Mouse (Mus musculus): Measurements from ENCODE around the gene Scarb1.

- no peak for TF ChIP-seq POLR2A (IDR thresholded peaks at IDR 0.05; ENCODE audit: insufficient read depth, low read depth, low read length)
- TF ChIP-seq CTCF (IDR thresholded peaks at IDR 0.05; ENCODE audit: insufficient read depth, low read depth, low read length), result no peak
These were observed 11.9 kb upstream of the Scarb1 start for GRCm38 (mm10) chr5:125352781-125353294.

Data from olfactory bulb, adult 2 months (tissue).